Mouse (Mus musculus): ENCODE results near the gene Ppp1r13b. TPM values are rescaled to one million over a fixed set of nuclear protein-coding genes. Genes with fewer than 3 reads are reported as not detected.

Gene Ppp1r13b
- polyA plus RNA-seq, 1 experiment from 2014 or later, result 6.3 TPM

GRCm38 (mm10) chr12:111803538-111803937, 104.4 kb downstream of the Ppp1r13b start:
- no peaks in the 10 kb centered on the region for H3K9me3 ChIP-seq (ENCODE audit: control insufficient read depth, low read length)
- ATAC-seq (ENCODE audit: low FRiP score) (no peak), DNase-seq (ENCODE audit: low spot score, missing footprints) (no peak)
- 96% methylated on average over 5 of the region's 5 CpGs for WGBS
- no peaks in the 10 kb centered on the region for H3K27me3 ChIP-seq (ENCODE audit: control insufficient read depth, insufficient read depth, low read length)
- no peak overlapping the region for H3K4me3 ChIP-seq (ENCODE audit: low read depth, low read length)
- peaks cover 31% of the 10 kb centered on the region for H3K36me3 ChIP-seq (ENCODE audit: control insufficient read depth, insufficient read depth, low read length)
- no peak overlapping the region for H3K4me2 ChIP-seq
- no peak overlapping the region for H3K27ac ChIP-seq (ENCODE audit: low read depth, low read length)
- H3K4me1 ChIP-seq (ENCODE audit: control insufficient read depth, insufficient read depth, low read length), result no peaks in the 10 kb centered on the region
- H3K9ac ChIP-seq (ENCODE audit: low read length), result no peak overlapping the region

GRCm38 (mm10) chr12:111800459-111801183, 107.3 kb downstream of the Ppp1r13b start:
- 87% methylated on average over 10 of the region's 10 CpGs for WGBS
- no peaks in the 10 kb centered on the region for H3K9me3 ChIP-seq (ENCODE audit: control insufficient read depth, low read length)

GRCm38 (mm10) chr12:111798493-111798892, 109.4 kb downstream of the Ppp1r13b start:
- Histone ChIP-seq H3K27ac (ENCODE audit: low read depth, low read length) (no peak overlapping the region), H3K4me1 (ENCODE audit: control insufficient read depth, insufficient read depth, low read length) (no peaks in the 10 kb centered on the region), H3K4me3 (ENCODE audit: low read depth, low read length) (no peak overlapping the region), H3K27me3 (ENCODE audit: control insufficient read depth, insufficient read depth, low read length) (no peaks in the 10 kb centered on the region), H3K4me2 (no peak overlapping the region), H3K9ac (ENCODE audit: low read length) (no peak overlapping the region), H3K9me3 (ENCODE audit: control insufficient read depth, low read length) (no peaks in the 10 kb centered on the region), H3K36me3 (ENCODE audit: control insufficient read depth, insufficient read depth, low read length) (peaks cover 25% of the 10 kb centered on the region)
- ATAC-seq (ENCODE audit: low FRiP score) (no peak), DNase-seq (ENCODE audit: low spot score, missing footprints) (no peak)
- WGBS, result 94% methylated on average over 13 of the region's 13 CpGs

More at GRCm38 (mm10) chr12:111800459-111801183, 107.3 kb downstream of the Ppp1r13b start:
- Histone ChIP-seq H3K9ac (ENCODE audit: low read length) (no peak overlapping the region), H3K4me1 (ENCODE audit: control insufficient read depth, insufficient read depth, low read length) (no peaks in the 10 kb centered on the region), H3K36me3 (ENCODE audit: control insufficient read depth, insufficient read depth, low read length) (peaks cover 18% of the 10 kb centered on the region), H3K27ac (ENCODE audit: low read depth, low read length) (no peak overlapping the region), H3K4me3 (ENCODE audit: low read depth, low read length) (no peak overlapping the region), H3K27me3 (ENCODE audit: control insufficient read depth, insufficient read depth, low read length) (no peaks in the 10 kb centered on the region), H3K4me2 (no peak overlapping the region)
- ATAC-seq (ENCODE audit: low FRiP score), result no peak
- no peak for DNase-seq (ENCODE audit: low spot score, missing footprints)

- H3K4me3 ChIP-seq (ENCODE audit: low read depth, low read length), result no peak overlapping the region
- H3K9me3 ChIP-seq (ENCODE audit: control insufficient read depth, low read length), result no peaks in the 10 kb centered on the region
- no peak overlapping the region for H3K27ac ChIP-seq (ENCODE audit: low read depth, low read length)
- H3K9ac ChIP-seq (ENCODE audit: low read length), result no peak overlapping the region
- DNase-seq (ENCODE audit: low spot score, missing footprints), result no peak
- 90% methylated on average over 8 of the region's 8 CpGs for WGBS
- peaks cover 16% of the 10 kb centered on the region for H3K36me3 ChIP-seq (ENCODE audit: control insufficient read depth, insufficient read depth, low read length)
- ATAC-seq (ENCODE audit: low FRiP score), result no peak
- no peaks in the 10 kb centered on the region for H3K27me3 ChIP-seq (ENCODE audit: control insufficient read depth, insufficient read depth, low read length)
- H3K4me1 ChIP-seq (ENCODE audit: control insufficient read depth, insufficient read depth, low read length), result no peaks in the 10 kb centered on the region
- no peak overlapping the region for H3K4me2 ChIP-seq
These were observed 110.7 kb downstream of the Ppp1r13b start for GRCm38 (mm10) chr12:111797251-111797650.

- Histone ChIP-seq H3K4me2 (no peak overlapping the region), H3K4me1 (ENCODE audit: control insufficient read depth, insufficient read depth, low read length) (no peaks in the 10 kb centered on the region), H3K9ac (ENCODE audit: low read length) (no peak overlapping the region), H3K36me3 (ENCODE audit: control insufficient read depth, insufficient read depth, low read length) (peaks cover 19% of the 10 kb centered on the region), H3K4me3 (ENCODE audit: low read depth, low read length) (no peak overlapping the region), H3K27me3 (ENCODE audit: control insufficient read depth, insufficient read depth, low read length) (no peaks in the 10 kb centered on the region), H3K9me3 (ENCODE audit: control insufficient read depth, low read length) (no peaks in the 10 kb centered on the region), H3K27ac (ENCODE audit: low read depth, low read length) (no peak overlapping the region)
- ATAC-seq (ENCODE audit: low FRiP score) (no peak), DNase-seq (ENCODE audit: low spot score, missing footprints) (no peak)
- 91% methylated on average over 28 of the region's 28 CpGs for WGBS
These were observed 112.6 kb downstream of the Ppp1r13b start for GRCm38 (mm10) chr12:111795180-111795895.

GRCm38 (mm10) chr12:111794526-111795179, 113.3 kb downstream of the Ppp1r13b start:
- DNase-seq (ENCODE audit: low spot score, missing footprints), result no peak
- peaks cover 23% of the 10 kb centered on the region for H3K36me3 ChIP-seq (ENCODE audit: control insufficient read depth, insufficient read depth, low read length)

GRCm38 (mm10) chr12:111794102-111794501, 113.8 kb downstream of the Ppp1r13b start:
- no peak for ATAC-seq (ENCODE audit: low FRiP score)

More at GRCm38 (mm10) chr12:111794526-111795179, 113.3 kb downstream of the Ppp1r13b start:
- H3K4me1 ChIP-seq (ENCODE audit: control insufficient read depth, insufficient read depth, low read length), result no peaks in the 10 kb centered on the region
- no peak overlapping the region for H3K4me2 ChIP-seq
- H3K27ac ChIP-seq (ENCODE audit: low read depth, low read length), result no peak overlapping the region
- H3K4me3 ChIP-seq (ENCODE audit: low read depth, low read length), result no peak overlapping the region
- H3K9me3 ChIP-seq (ENCODE audit: control insufficient read depth, low read length), result no peaks in the 10 kb centered on the region
- H3K27me3 ChIP-seq (ENCODE audit: control insufficient read depth, insufficient read depth, low read length), result no peaks in the 10 kb centered on the region
- no peak for ATAC-seq (ENCODE audit: low FRiP score)
- H3K9ac ChIP-seq (ENCODE audit: low read length), result no peak overlapping the region
- 96% methylated on average over 18 of the region's 18 CpGs for WGBS

GRCm38 (mm10) chr12:111791474-111792104, 116.3 kb downstream of the Ppp1r13b start:
- ATAC-seq (ENCODE audit: low FRiP score) (no peak), DNase-seq (ENCODE audit: low spot score, missing footprints) (no peak)
- Histone ChIP-seq H3K9ac (ENCODE audit: low read length) (no peak overlapping the region), H3K4me3 (ENCODE audit: low read depth, low read length) (no peak overlapping the region), H3K27ac (ENCODE audit: low read depth, low read length) (no peak overlapping the region), H3K4me1 (ENCODE audit: control insufficient read depth, insufficient read depth, low read length) (no peaks in the 10 kb centered on the region), H3K4me2 (no peak overlapping the region), H3K36me3 (ENCODE audit: control insufficient read depth, insufficient read depth, low read length) (peaks cover 42% of the 10 kb centered on the region), H3K9me3 (ENCODE audit: control insufficient read depth, low read length) (no peaks in the 10 kb centered on the region), H3K27me3 (ENCODE audit: control insufficient read depth, insufficient read depth, low read length) (no peaks in the 10 kb centered on the region)
- 91% methylated on average over 13 of the region's 13 CpGs for WGBS

More at GRCm38 (mm10) chr12:111794102-111794501, 113.8 kb downstream of the Ppp1r13b start:
- Histone ChIP-seq H3K36me3 (ENCODE audit: control insufficient read depth, insufficient read depth, low read length) (peaks cover 28% of the 10 kb centered on the region), H3K4me2 (no peak overlapping the region), H3K9ac (ENCODE audit: low read length) (no peak overlapping the region), H3K27me3 (ENCODE audit: control insufficient read depth, insufficient read depth, low read length) (no peaks in the 10 kb centered on the region), H3K27ac (ENCODE audit: low read depth, low read length) (no peak overlapping the region), H3K4me1 (ENCODE audit: control insufficient read depth, insufficient read depth, low read length) (no peaks in the 10 kb centered on the region), H3K9me3 (ENCODE audit: control insufficient read depth, low read length) (no peaks in the 10 kb centered on the region), H3K4me3 (ENCODE audit: low read depth, low read length) (no peak overlapping the region)
- 89% methylated on average over 22 of the region's 22 CpGs for WGBS
- no peak for DNase-seq (ENCODE audit: low spot score, missing footprints)

Data from midbrain, embryonic 11.5 days (tissue).